Mouse (Mus musculus): ENCODE data around the gene Gm10282. TPM values are rescaled to one million over a fixed set of nuclear protein-coding genes. Genes with fewer than 3 reads are reported as not detected.

The Gm10282 gene
- polyA plus RNA-seq, 1 experiment from 2014 or later: 27.2 TPM

DNA sequence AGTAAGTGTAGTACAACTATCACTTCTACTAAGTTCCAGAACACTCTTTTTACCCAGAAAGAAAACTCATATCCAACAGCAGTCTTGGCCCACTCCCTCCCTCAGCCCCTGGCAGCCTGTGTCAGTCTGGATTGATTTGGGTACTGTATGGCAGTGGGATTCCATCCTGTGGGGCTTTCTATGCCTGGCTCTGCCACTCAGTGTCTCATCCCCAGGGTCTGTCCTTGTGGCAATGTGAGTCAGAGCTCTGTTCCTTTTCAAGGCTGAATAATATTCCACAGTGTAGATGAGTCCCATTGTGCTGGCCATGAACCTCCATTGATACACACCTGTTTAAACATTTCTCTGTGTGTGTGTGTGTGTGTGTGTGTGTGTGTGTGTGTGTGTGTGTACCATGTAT is 38.4 kb downstream of the Gm10282 start:
- no peak for ATAC-seq (ENCODE audit: insufficient number of reproducible peaks, insufficient read depth, low FRiP score, low read depth)
- Histone ChIP-seq H3K9me3 (ENCODE audit: control insufficient read depth, low read depth, low read length) (no peaks in the 10 kb centered on the region), H3K27me3 (ENCODE audit: control insufficient read depth, insufficient read depth, low read length) (no peaks in the 10 kb centered on the region), H3K4me1 (ENCODE audit: control insufficient read depth, insufficient read depth, low read length) (no peaks in the 10 kb centered on the region), H3K9ac (replicated peaks; ENCODE audit: low read depth, low read length) (no peak overlapping the region), H3K4me3 (ENCODE audit: low read depth, low read length) (no peak overlapping the region), H3K4me2 (replicated peaks; ENCODE audit: low read depth, low read length) (no peak overlapping the region), H3K36me3 (ENCODE audit: control insufficient read depth, insufficient read depth, low read length) (no peaks in the 10 kb centered on the region), H3K27ac (ENCODE audit: low read length) (no peak overlapping the region)

DNA sequence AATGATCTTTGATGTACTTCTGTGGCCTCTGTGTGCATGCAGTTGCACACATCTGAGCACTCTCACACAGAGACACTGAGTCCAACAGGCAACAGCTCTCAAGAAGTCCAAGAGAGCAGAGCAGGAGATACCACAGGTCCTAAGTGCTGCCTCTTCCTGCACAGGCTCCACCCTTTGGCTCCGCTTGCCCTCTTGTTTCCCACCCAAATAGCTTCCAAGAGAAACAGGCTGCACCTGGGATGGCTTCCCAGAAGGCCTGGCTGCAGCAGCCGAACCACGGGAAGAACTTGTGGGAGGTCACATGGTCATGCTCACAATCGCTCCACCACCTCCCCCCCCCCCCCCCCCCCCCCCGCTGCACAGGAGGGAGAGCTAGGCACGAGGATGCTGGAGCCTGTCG is 39.7 kb downstream of the Gm10282 start:
- Histone ChIP-seq H3K4me2 (replicated peaks; ENCODE audit: low read depth, low read length) (no peak overlapping the region), H3K4me1 (ENCODE audit: control insufficient read depth, insufficient read depth, low read length) (no peaks in the 10 kb centered on the region), H3K27me3 (ENCODE audit: control insufficient read depth, insufficient read depth, low read length) (no peaks in the 10 kb centered on the region), H3K27ac (ENCODE audit: low read length) (no peak overlapping the region), H3K9ac (replicated peaks; ENCODE audit: low read depth, low read length) (no peak overlapping the region), H3K4me3 (ENCODE audit: low read depth, low read length) (no peak overlapping the region), H3K36me3 (ENCODE audit: control insufficient read depth, insufficient read depth, low read length) (no peaks in the 10 kb centered on the region), H3K9me3 (ENCODE audit: control insufficient read depth, low read depth, low read length) (no peaks in the 10 kb centered on the region)
- WGBS: 57% methylated on average over 5 of the region's 7 CpGs
- no peak for ATAC-seq (ENCODE audit: insufficient number of reproducible peaks, insufficient read depth, low FRiP score, low read depth)

DNA sequence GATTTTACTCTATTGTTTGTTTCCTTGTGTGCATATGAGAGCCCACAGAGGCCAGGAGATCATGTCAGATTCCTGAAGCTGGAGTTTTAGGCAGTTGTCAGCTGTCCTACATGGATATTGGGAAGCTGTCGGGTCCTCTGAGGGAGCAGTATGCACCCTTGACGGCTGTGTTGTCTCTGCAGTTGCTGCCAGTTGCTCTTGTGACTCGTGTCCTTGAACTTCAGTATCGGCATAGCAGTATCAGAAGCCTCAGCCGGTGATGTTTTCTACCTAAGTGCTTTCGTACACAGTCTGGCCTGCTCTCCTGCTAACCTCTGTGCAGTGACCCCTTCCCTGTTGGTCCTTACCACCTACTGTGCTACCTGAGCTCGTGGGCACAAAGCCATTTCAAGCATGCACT is 41.6 kb downstream of the Gm10282 start:
- Histone ChIP-seq H3K4me1 (ENCODE audit: control insufficient read depth, insufficient read depth, low read length) (no peaks in the 10 kb centered on the region), H3K9me3 (ENCODE audit: control insufficient read depth, low read depth, low read length) (no peaks in the 10 kb centered on the region), H3K4me3 (ENCODE audit: low read depth, low read length) (no peak overlapping the region), H3K27me3 (ENCODE audit: control insufficient read depth, insufficient read depth, low read length) (no peaks in the 10 kb centered on the region), H3K36me3 (ENCODE audit: control insufficient read depth, insufficient read depth, low read length) (no peaks in the 10 kb centered on the region), H3K4me2 (replicated peaks; ENCODE audit: low read depth, low read length) (no peak overlapping the region), H3K27ac (ENCODE audit: low read length) (no peak overlapping the region), H3K9ac (replicated peaks; ENCODE audit: low read depth, low read length) (no peak overlapping the region)
- 68% methylated on average over 7 of the region's 7 CpGs for WGBS
- no peak for ATAC-seq (ENCODE audit: insufficient number of reproducible peaks, insufficient read depth, low FRiP score, low read depth)

DNA sequence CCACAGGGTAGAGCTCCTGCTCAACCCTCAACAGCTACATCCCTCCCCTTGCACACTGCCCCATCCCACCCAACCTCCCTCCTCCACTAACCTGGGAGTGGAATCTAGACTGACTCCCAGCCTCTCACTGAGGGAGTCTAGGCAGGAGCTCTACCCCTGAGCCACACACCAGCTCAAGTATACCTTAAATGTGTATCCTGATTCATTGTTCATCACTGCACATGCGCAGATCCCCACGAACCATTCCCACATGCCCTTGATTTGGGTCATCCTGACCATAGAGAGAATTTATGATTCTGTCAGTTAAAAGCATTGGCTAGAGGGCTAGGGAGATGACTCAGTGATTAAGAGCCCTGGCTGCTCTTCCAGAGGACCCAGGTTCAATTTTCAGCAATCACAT is 42.3 kb downstream of the Gm10282 start:
- no peak overlapping the region for H3K27ac ChIP-seq (ENCODE audit: low read length)
- no peak overlapping the region for H3K4me2 ChIP-seq (replicated peaks; ENCODE audit: low read depth, low read length)
- ATAC-seq (ENCODE audit: insufficient number of reproducible peaks, insufficient read depth, low FRiP score, low read depth): no peak
- no peaks in the 10 kb centered on the region for H3K36me3 ChIP-seq (ENCODE audit: control insufficient read depth, insufficient read depth, low read length)
- no peak overlapping the region for H3K9ac ChIP-seq (replicated peaks; ENCODE audit: low read depth, low read length)
- no peaks in the 10 kb centered on the region for H3K27me3 ChIP-seq (ENCODE audit: control insufficient read depth, insufficient read depth, low read length)
- no peaks in the 10 kb centered on the region for H3K4me1 ChIP-seq (ENCODE audit: control insufficient read depth, insufficient read depth, low read length)
- 83% methylated on average over 2 of the region's 2 CpGs for WGBS
- no peak overlapping the region for H3K4me3 ChIP-seq (ENCODE audit: low read depth, low read length)
- H3K9me3 ChIP-seq (ENCODE audit: control insufficient read depth, low read depth, low read length): no peaks in the 10 kb centered on the region

DNA sequence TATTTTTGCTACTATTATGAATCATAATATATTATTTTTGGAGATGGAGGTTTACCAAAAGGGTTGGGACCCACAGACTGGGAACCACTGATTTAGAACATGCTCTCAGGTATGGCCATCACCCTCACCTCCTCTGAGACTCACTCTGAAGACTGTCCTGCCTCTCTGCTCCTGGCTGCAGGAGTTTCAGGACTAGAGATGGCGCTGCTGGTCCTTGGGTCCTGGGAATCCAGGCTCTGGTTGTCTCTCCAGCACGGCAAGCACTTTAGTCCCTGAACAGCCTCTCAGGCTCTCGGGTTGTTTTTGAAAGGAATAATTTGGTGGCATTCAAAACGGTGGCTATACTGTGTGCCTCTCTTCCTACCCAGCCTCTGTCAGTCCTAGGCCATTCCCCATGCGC is 43.2 kb downstream of the Gm10282 start:
- Histone ChIP-seq H3K36me3 (ENCODE audit: control insufficient read depth, insufficient read depth, low read length) (no peaks in the 10 kb centered on the region), H3K4me3 (ENCODE audit: low read depth, low read length) (no peak overlapping the region), H3K27ac (ENCODE audit: low read length) (no peak overlapping the region), H3K9ac (replicated peaks; ENCODE audit: low read depth, low read length) (no peak overlapping the region), H3K27me3 (ENCODE audit: control insufficient read depth, insufficient read depth, low read length) (no peaks in the 10 kb centered on the region), H3K9me3 (ENCODE audit: control insufficient read depth, low read depth, low read length) (no peaks in the 10 kb centered on the region), H3K4me1 (ENCODE audit: control insufficient read depth, insufficient read depth, low read length) (no peaks in the 10 kb centered on the region), H3K4me2 (replicated peaks; ENCODE audit: low read depth, low read length) (no peak overlapping the region)
- ATAC-seq (ENCODE audit: insufficient number of reproducible peaks, insufficient read depth, low FRiP score, low read depth): no peak
- WGBS: 57% methylated on average over 5 of the region's 5 CpGs

DNA sequence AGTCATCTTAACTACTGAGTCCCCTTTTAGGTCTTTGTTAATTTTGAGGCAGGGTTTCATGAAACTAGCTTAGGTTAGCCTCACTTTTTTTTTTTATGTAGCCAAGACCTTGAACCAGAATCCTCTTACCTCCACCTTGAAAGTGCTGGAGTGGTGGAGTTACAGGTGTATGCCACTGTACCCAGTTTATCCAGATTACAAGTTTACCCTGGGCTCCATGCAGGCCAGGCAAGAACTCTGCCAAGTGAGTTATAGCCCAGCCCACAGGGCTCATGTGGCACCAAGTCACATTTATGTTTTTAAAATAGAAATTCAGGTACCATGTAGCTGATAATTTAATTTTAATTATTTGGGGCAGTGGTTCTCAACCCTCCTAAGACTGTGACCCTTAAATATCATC is 43.6 kb downstream of the Gm10282 start:
- Histone ChIP-seq H3K4me1 (ENCODE audit: control insufficient read depth, insufficient read depth, low read length) (no peaks in the 10 kb centered on the region), H3K4me2 (replicated peaks; ENCODE audit: low read depth, low read length) (no peak overlapping the region), H3K36me3 (ENCODE audit: control insufficient read depth, insufficient read depth, low read length) (no peaks in the 10 kb centered on the region), H3K9me3 (ENCODE audit: control insufficient read depth, low read depth, low read length) (no peaks in the 10 kb centered on the region), H3K27me3 (ENCODE audit: control insufficient read depth, insufficient read depth, low read length) (no peaks in the 10 kb centered on the region), H3K4me3 (ENCODE audit: low read depth, low read length) (no peak overlapping the region), H3K9ac (replicated peaks; ENCODE audit: low read depth, low read length) (no peak overlapping the region), H3K27ac (ENCODE audit: low read length) (no peak overlapping the region)
- no peak for ATAC-seq (ENCODE audit: insufficient number of reproducible peaks, insufficient read depth, low FRiP score, low read depth)

DNA sequence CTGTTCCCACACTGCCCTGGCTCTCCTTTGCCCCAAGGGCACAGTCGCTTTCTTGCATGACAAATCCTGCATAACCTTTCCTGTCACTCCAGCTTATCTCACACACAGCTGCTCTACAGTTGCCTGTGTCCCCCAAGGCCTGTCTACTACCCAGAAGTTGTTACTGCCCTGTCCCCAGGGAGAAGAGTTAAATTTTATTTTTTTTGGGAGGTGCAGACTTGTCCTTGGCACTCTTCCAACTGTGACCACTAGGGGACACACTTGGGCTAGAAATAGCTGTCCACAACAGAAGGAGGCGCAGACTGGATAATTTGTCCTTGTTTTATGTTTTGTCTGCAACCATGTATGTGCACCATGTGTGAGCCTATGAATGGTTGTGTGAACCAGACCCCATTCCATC is 44.0 kb downstream of the Gm10282 start:
- H3K9ac ChIP-seq (replicated peaks; ENCODE audit: low read depth, low read length): no peak overlapping the region
- ATAC-seq (ENCODE audit: insufficient number of reproducible peaks, insufficient read depth, low FRiP score, low read depth): no peak
- H3K4me1 ChIP-seq (ENCODE audit: control insufficient read depth, insufficient read depth, low read length): no peaks in the 10 kb centered on the region
- H3K27ac ChIP-seq (ENCODE audit: low read length): no peak overlapping the region
- no peak overlapping the region for H3K4me3 ChIP-seq (ENCODE audit: low read depth, low read length)
- no peaks in the 10 kb centered on the region for H3K27me3 ChIP-seq (ENCODE audit: control insufficient read depth, insufficient read depth, low read length)
- WGBS: 21% methylated on average over 2 of the region's 2 CpGs
- no peaks in the 10 kb centered on the region for H3K9me3 ChIP-seq (ENCODE audit: control insufficient read depth, low read depth, low read length)
- no peaks in the 10 kb centered on the region for H3K36me3 ChIP-seq (ENCODE audit: control insufficient read depth, insufficient read depth, low read length)
- no peak overlapping the region for H3K4me2 ChIP-seq (replicated peaks; ENCODE audit: low read depth, low read length)

DNA sequence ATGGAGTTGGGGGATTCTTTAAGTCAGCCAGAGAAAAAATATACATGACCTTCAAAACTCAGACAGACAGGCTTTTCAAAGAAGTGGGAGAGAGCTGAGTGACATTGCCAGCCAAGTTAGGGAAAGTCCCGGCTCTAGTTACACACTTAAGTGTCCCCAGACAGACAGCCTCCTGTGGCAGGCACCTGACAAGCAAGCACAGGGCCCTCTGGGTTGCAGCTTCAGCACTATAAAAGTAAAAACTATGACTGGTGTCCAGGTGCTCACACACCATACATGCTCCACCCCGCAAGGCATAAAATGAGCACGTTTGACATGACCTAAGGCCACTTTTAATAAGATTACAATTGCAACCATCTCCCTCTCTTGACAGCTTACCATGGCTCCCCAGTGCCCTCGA is 44.5 kb downstream of the Gm10282 start:
- Histone ChIP-seq H3K27me3 (ENCODE audit: control insufficient read depth, insufficient read depth, low read length) (no peaks in the 10 kb centered on the region), H3K27ac (ENCODE audit: low read length) (no peak overlapping the region), H3K4me1 (ENCODE audit: control insufficient read depth, insufficient read depth, low read length) (no peaks in the 10 kb centered on the region), H3K4me2 (replicated peaks; ENCODE audit: low read depth, low read length) (no peak overlapping the region), H3K9ac (replicated peaks; ENCODE audit: low read depth, low read length) (no peak overlapping the region), H3K9me3 (ENCODE audit: control insufficient read depth, low read depth, low read length) (no peaks in the 10 kb centered on the region), H3K4me3 (ENCODE audit: low read depth, low read length) (no peak overlapping the region), H3K36me3 (ENCODE audit: control insufficient read depth, insufficient read depth, low read length) (no peaks in the 10 kb centered on the region)
- ATAC-seq (ENCODE audit: insufficient number of reproducible peaks, insufficient read depth, low FRiP score, low read depth): no peak
- 60% methylated on average over 4 of the region's 4 CpGs for WGBS

DNA sequence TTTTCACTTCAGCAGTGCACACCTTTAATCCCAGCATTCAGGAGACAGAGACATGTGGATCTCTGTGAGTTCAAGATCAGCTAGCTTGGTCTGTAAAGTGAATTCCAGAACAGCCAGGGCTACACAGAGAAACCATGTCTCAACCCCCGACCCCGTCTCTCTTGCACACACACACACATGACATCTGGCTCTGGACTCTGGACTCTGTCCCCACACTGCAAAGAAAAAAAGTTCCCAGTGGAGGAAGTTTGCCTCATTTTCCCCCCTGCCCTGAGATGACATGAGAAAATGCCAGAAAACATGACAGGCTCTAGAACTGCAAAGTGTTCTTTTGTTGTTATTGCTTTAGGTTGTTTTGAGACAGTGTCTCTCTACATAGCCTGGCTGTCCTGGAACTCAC is 45.2 kb downstream of the Gm10282 start:
- Histone ChIP-seq H3K4me3 (ENCODE audit: low read depth, low read length) (no peak overlapping the region), H3K9ac (replicated peaks; ENCODE audit: low read depth, low read length) (no peak overlapping the region), H3K27ac (ENCODE audit: low read length) (no peak overlapping the region), H3K4me1 (ENCODE audit: control insufficient read depth, insufficient read depth, low read length) (no peaks in the 10 kb centered on the region), H3K9me3 (ENCODE audit: control insufficient read depth, low read depth, low read length) (no peaks in the 10 kb centered on the region), H3K27me3 (ENCODE audit: control insufficient read depth, insufficient read depth, low read length) (no peaks in the 10 kb centered on the region), H3K36me3 (ENCODE audit: control insufficient read depth, insufficient read depth, low read length) (no peaks in the 10 kb centered on the region), H3K4me2 (replicated peaks; ENCODE audit: low read depth, low read length) (no peak overlapping the region)
- ATAC-seq (ENCODE audit: insufficient number of reproducible peaks, insufficient read depth, low FRiP score, low read depth): no peak
- 63% methylated on average over 2 of the region's 2 CpGs for WGBS

All from stomach, embryonic 14.5 days (tissue).